Mouse (Mus musculus): Measurements from ENCODE around the gene Jmjd1c.

- TF ChIP-seq POLR2A (IDR thresholded peaks at IDR 0.05; ENCODE audit: control insufficient read depth, low read depth, low read length) (no peak), CTCF (IDR thresholded peaks at IDR 0.05; ENCODE audit: control insufficient read depth, insufficient read depth, insufficient replicate concordance, low read depth, low read length) (no peak)
These were observed 29.5 kb upstream of the Jmjd1c start for GRCm38 (mm10) chr10:67066421-67066820.
